Mouse (Mus musculus) forebrain, embryonic 10.5 days (tissue): Measurements from ENCODE around the gene Uap1. TPM values are rescaled to one million over a fixed set of nuclear protein-coding genes. Genes with fewer than 3 reads are reported as not detected.
A peak's percentile ranks its signal among the peaks of the same experiment; 100 is the strongest.

Experiments used
- DNase-seq: peaks from one replicate; pipeline ENCODE4 v3.0.0-alpha.2; 2017; ENCODE audit warnings: low spot score; ENCODE audit errors: extremely low spot score
- H3K27ac ChIP-seq: fragments of 300-500 bp; sonication (generic); 2 replicates; pipeline ENCODE4 v1.5.1; 2016; ENCODE audit warnings: mild to moderate bottlenecking
- H3K27me3 ChIP-seq: fragments of 300-500 bp; sonication (generic); 2 replicates; pipeline ENCODE4 v1.6.1; 2016; ENCODE audit warnings: mild to moderate bottlenecking; ENCODE audit not compliant: poor library complexity, severe bottlenecking
- H3K36me3 ChIP-seq: fragments of 300-500 bp; sonication (generic); replicated peaks from 2 replicates; pipeline ENCODE4 v1.6.1; 2016; ENCODE audit warnings: mild to moderate bottlenecking, moderate library complexity
- H3K4me1 ChIP-seq: fragments of 300-500 bp; sonication (generic); 2 replicates; pipeline ENCODE4 v1.6.1; 2016
- H3K4me3 ChIP-seq: fragments of 300-500 bp; sonication (generic); 2 replicates; pipeline ENCODE4 v1.5.1; 2016; ENCODE audit warnings: mild to moderate bottlenecking, moderate library complexity
- H3K9me3 ChIP-seq: fragments of 300-500 bp; sonication (generic); 2 replicates; pipeline ENCODE4 v1.6.1; 2016; ENCODE audit warnings: mild to moderate bottlenecking, moderate library complexity
- WGBS: fragments of 180-500 bp; shearing (Covaris S2); methylation state at CpG from one replicate; pipeline ENCODE4 v1.1.7; 2016; 5-methylcytosine and 5-hydroxymethylcytosine counted together
- polyA plus RNA-seq: library from polyadenylated mRNA; unstranded; fragments of >200 nt; fragmentation: Nextera tagmentation; extraction: Ambion mirVana; gene quantifications from 2 replicates; pipeline ENCODE4 v1.2.1, GENCODE M21; 2016

The Uap1 gene
- polyA plus RNA-seq: 53.3 and 55.2 TPM in 2 replicates

DNA sequence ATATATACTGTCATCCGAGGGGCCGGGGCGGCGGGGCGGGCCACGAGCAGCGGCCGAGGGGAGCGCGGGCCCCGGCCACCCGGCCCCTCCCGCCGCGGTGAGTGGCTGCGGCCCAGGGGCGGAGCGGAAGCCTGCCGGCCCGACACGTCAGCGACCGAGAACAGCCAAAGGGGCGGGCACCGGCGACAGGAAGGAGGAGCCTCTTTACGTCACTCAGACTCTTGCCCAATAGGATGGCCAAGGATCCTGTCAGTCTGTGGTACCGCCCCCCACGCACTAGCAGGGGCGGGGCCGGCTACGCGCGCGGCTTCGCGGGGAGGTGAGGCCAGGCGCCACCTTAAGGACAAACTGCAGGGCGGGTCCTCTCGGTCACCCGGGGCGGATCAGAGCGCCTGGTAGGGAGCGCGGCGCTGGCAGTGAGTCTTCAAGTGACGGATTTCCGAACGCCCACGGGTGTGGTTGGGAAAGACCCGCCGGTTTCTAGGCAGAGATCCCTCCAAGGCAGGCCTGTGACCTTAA lies at the start of gene Uap1:
Gene Uap1, minus strand, starts transcription at position 144 of the 519 bp plus-strand sequence.
- Histone ChIP-seq H3K27ac (peak within 1 kb of the TSS; percentile 92), H3K27me3 (no peaks in the 10 kb centered on the region), H3K36me3 (no peaks in the 10 kb centered on the region), H3K4me1 (peaks cover 26% of the 10 kb centered on the region), H3K4me3 (peak within 1 kb of the TSS; percentile 82), H3K9me3 (no peaks in the 10 kb centered on the region)
- WGBS: under 1% methylated on average over 52 of the region's 52 CpGs
- DNase-seq: peak; percentile 95

- Histone ChIP-seq H3K4me1 (no peaks in the 10 kb centered on the region), H3K27ac (no peak overlapping the region), H3K27me3 (no peaks in the 10 kb centered on the region), H3K4me3 (no peak overlapping the region), H3K36me3 (no peaks in the 10 kb centered on the region), H3K9me3 (no peaks in the 10 kb centered on the region)
- WGBS: 78% methylated on average over 2 of the region's 2 CpGs
- no peak for DNase-seq
Observed at GRCm38 (mm10) chr1:170223276-170223675, 48.5 kb upstream of the Uap1 start.

DNA sequence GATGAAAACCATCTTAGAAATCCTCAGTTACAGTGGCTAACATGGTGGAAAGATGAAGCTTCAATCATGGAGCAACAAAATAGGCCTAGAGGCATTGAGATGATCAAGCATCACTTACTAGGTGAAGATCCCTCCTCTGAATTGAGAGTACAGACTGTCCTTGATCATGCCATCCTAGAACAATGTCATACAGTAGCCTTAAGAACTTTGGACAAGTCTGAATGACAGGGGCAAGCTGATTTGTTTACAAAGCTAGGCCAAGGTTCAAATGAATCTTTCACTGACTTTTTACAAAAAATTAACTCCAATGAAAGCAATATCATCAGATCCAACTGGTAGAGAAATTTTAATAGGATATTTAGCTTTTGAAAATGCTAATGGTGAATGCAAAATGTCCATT lies 45.6 kb upstream of the Uap1 start:
- Histone ChIP-seq H3K27ac (no peak overlapping the region), H3K9me3 (no peaks in the 10 kb centered on the region), H3K4me3 (no peak overlapping the region), H3K27me3 (peaks cover 13% of the 10 kb centered on the region), H3K36me3 (no peaks in the 10 kb centered on the region), H3K4me1 (no peaks in the 10 kb centered on the region)
- no peak for DNase-seq

GRCm38 (mm10) chr1:170218091-170218884 lies 43.5 kb upstream of the Uap1 start:
- H3K27ac ChIP-seq: no peak overlapping the region
- peaks cover 13% of the 10 kb centered on the region for H3K27me3 ChIP-seq
- 78% methylated on average over 6 of the region's 6 CpGs for WGBS
- DNase-seq: no peak
- H3K36me3 ChIP-seq: no peaks in the 10 kb centered on the region
- H3K4me3 ChIP-seq: no peak overlapping the region
- H3K4me1 ChIP-seq: peaks cover 10% of the 10 kb centered on the region
- no peaks in the 10 kb centered on the region for H3K9me3 ChIP-seq

- DNase-seq: no peak
- Histone ChIP-seq H3K27me3 (peaks cover 13% of the 10 kb centered on the region), H3K9me3 (no peaks in the 10 kb centered on the region), H3K4me1 (peaks cover 12% of the 10 kb centered on the region), H3K36me3 (peaks cover 22% of the 10 kb centered on the region), H3K27ac (peak overlapping the region; percentile 94), H3K4me3 (peak overlapping the region; percentile 97)
- 79% methylated on average over 3 of the region's 3 CpGs for WGBS
Observed at GRCm38 (mm10) chr1:170215590-170215989, 40.8 kb upstream of the Uap1 start.

DNA sequence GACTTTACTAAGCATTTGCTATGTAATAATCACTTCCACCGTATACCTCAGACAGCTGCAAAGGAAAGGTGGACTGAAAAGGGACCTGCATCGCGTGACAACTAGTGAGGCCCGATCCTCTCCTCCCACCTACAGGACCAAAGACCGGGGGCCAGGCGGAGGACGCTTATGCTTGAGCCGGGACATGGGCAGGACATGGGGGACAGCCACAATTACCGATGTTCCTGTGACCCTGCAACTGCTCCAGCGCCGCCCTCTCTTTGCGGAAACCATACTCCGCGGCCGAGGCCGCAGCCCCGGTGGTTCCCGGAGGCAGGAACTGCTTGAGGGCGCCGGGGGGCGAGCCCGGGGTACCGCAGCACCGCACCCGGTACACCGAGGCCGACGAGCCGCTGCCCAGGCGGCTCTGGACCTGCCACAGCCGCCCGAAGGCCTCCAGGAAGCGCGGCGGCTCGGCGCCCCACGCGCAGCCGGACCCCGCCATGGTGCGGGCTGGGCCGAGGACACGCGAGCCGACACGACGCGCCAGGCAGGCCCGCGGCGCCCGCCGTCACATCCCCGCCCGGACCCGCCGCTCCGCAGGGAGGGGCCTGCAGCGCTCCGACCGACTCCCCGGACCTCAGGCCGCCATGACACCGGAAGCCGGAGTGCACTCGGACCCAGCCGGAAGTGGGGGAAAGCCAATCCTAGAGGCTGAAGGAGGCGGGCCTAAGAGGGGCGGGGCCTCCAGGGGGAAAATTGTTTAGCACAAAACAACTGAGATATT lies 40.2 kb upstream of the Uap1 start, which contains the start of gene Uhmk1:
Gene Uhmk1, minus strand, starts transcription at position 641 of the 766 bp plus-strand sequence.
- peaks cover 12% of the 10 kb centered on the region for H3K4me1 ChIP-seq
- H3K4me3 ChIP-seq: peak within 1 kb of the TSS; percentile 97
- H3K27me3 ChIP-seq: peaks cover 13% of the 10 kb centered on the region
- under 1% methylated on average over 70 of the region's 70 CpGs for WGBS
- peaks cover 27% of the 10 kb centered on the region for H3K36me3 ChIP-seq
- peak; percentile 90 for DNase-seq
- no peaks in the 10 kb centered on the region for H3K9me3 ChIP-seq
- peak within 1 kb of the TSS; percentile 94 for H3K27ac ChIP-seq

DNA sequence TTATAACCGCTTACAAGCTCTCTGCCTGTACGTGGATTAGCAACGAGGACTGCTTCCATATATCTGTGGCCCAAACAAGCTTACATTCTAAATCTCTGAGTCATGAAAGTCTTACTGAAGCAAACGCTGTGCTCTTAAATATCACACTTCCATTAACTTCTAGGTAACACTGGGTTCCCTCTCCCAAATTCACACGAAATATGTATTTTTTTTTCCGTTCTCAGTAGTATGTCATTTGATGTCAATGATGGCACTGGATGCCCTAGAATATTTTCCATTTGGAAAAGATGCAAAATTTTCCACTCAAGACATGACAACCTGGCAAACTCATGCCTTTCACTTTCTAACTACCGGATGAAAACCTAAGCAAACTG lies 39.6 kb upstream of the Uap1 start:
- 50% methylated on average over 7 of the region's 7 CpGs for WGBS
- Histone ChIP-seq H3K36me3 (peaks cover 33% of the 10 kb centered on the region), H3K4me1 (peaks cover 12% of the 10 kb centered on the region), H3K9me3 (no peaks in the 10 kb centered on the region), H3K4me3 (peak overlapping the region; percentile 97), H3K27me3 (peaks cover 13% of the 10 kb centered on the region), H3K27ac (peak overlapping the region; percentile 94)
- no peak for DNase-seq

GRCm38 (mm10) chr1:170213181-170213879 lies 38.6 kb upstream of the Uap1 start:
- no peaks in the 10 kb centered on the region for H3K9me3 ChIP-seq
- no peak overlapping the region for H3K4me3 ChIP-seq
- peaks cover 12% of the 10 kb centered on the region for H3K4me1 ChIP-seq
- WGBS: 91% methylated on average over 10 of the region's 10 CpGs
- no peak overlapping the region for H3K27ac ChIP-seq
- H3K36me3 ChIP-seq: peaks cover 43% of the 10 kb centered on the region
- H3K27me3 ChIP-seq: peaks cover 13% of the 10 kb centered on the region
- DNase-seq: no peak

DNA sequence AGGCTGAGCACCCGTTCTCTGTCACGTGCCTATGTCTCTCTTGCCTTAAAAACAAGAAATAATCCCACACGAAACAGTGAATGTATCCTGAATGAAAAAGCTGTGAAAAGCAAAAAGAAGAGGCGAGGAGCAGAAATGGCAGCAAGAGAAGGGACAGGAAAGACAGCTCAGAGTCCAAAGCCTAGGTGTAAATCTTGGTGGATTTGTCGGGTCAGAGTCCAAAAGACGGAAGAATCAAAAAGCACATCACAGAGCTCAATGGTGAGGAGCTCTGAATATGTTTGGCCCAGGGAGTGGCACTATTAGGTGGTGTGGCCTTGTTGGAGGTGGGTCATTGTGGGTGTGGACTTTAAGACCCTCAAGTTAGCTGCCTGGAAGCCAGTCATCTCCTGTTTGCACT lies 31.6 kb upstream of the Uap1 start:
- Histone ChIP-seq H3K27me3 (no peaks in the 10 kb centered on the region), H3K9me3 (no peaks in the 10 kb centered on the region; the same call in 1 of the 2 replicates), H3K4me1 (no peaks in the 10 kb centered on the region), H3K27ac (no peak overlapping the region), H3K36me3 (peaks cover 91% of the 10 kb centered on the region), H3K4me3 (no peak overlapping the region)
- 91% methylated on average over 6 of the region's 6 CpGs for WGBS
- DNase-seq: no peak

DNA sequence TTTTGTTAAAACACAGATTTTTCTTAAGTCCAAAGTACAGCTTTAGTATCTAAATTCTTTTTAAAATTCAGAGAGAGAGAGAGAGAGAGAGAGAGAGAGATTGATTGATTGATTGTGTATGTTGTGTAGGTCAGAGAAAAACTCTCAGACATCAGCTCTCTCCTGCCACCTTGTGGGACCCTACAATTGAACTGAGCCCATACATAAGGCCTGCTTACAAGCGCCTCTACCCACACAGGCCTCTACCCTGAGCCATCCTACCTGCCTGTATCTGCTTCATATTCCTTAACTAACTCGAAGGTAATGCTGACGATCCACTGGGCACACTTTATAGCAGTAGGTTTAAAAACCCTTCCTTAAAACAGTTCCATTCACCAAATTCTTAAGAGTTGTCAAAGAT lies 25.6 kb upstream of the Uap1 start:
- Histone ChIP-seq H3K27ac (no peak overlapping the region), H3K27me3 (no peaks in the 10 kb centered on the region), H3K9me3 (no peaks in the 10 kb centered on the region), H3K4me1 (no peaks in the 10 kb centered on the region), H3K4me3 (no peak overlapping the region), H3K36me3 (peaks cover 92% of the 10 kb centered on the region)
- 80% methylated on average over 3 of the region's 3 CpGs for WGBS
- DNase-seq: no peak

GRCm38 (mm10) chr1:170196211-170196610 lies 21.5 kb upstream of the Uap1 start:
- H3K36me3 ChIP-seq: peaks cover 91% of the 10 kb centered on the region
- 96% methylated on average over 8 of the region's 8 CpGs for WGBS
- H3K9me3 ChIP-seq: no peaks in the 10 kb centered on the region

GRCm38 (mm10) chr1:170191925-170192324 lies 17.2 kb upstream of the Uap1 start:
- H3K27ac ChIP-seq: no peak overlapping the region
- H3K9me3 ChIP-seq: no peaks in the 10 kb centered on the region
- WGBS: 97% methylated on average over 1 of the region's 1 CpGs
- H3K4me3 ChIP-seq: no peak overlapping the region
- DNase-seq: no peak
- no peaks in the 10 kb centered on the region for H3K4me1 ChIP-seq
- no peaks in the 10 kb centered on the region for H3K27me3 ChIP-seq
- peaks cover 51% of the 10 kb centered on the region for H3K36me3 ChIP-seq

More at GRCm38 (mm10) chr1:170196211-170196610, 21.5 kb upstream of the Uap1 start:
- Histone ChIP-seq H3K4me1 (no peaks in the 10 kb centered on the region), H3K27ac (no peak overlapping the region), H3K27me3 (no peaks in the 10 kb centered on the region), H3K4me3 (no peak overlapping the region)
- DNase-seq: no peak
